Mouse (Mus musculus): ENCODE results near the gene Lce1d. TPM values are rescaled to one million over a fixed set of nuclear protein-coding genes. Genes with fewer than 3 reads are reported as not detected.

Lce1d gene
- polyA plus RNA-seq, 1 experiment from 2014 or later = not detected

GRCm38 (mm10) chr3:92639854-92640253, 47.2 kb downstream of the Lce1d start:
- no peak overlapping the region for H3K27ac ChIP-seq (replicated peaks)
- no peak for ATAC-seq (ENCODE audit: insufficient read depth)
- no peaks in the 10 kb centered on the region for H3K36me3 ChIP-seq (replicated peaks)
- no peaks in the 10 kb centered on the region for H3K4me1 ChIP-seq (replicated peaks)
- no peaks in the 10 kb centered on the region for H3K27me3 ChIP-seq
- 77% methylated on average over 15 of the region's 15 CpGs for WGBS (ENCODE audit: insufficient replicate concordance)
- H3K9ac ChIP-seq = no peak overlapping the region
- H3K9me3 ChIP-seq (replicated peaks) = no peaks in the 10 kb centered on the region
- H3K4me2 ChIP-seq = no peak overlapping the region
- no peak overlapping the region for H3K4me3 ChIP-seq (replicated peaks)

- Histone ChIP-seq H3K4me1 (replicated peaks) (no peaks in the 10 kb centered on the region), H3K9me3 (replicated peaks) (no peaks in the 10 kb centered on the region), H3K36me3 (replicated peaks) (no peaks in the 10 kb centered on the region), H3K9ac (no peak overlapping the region), H3K4me2 (no peak overlapping the region), H3K27me3 (no peaks in the 10 kb centered on the region), H3K4me3 (replicated peaks) (no peak overlapping the region), H3K27ac (replicated peaks) (no peak overlapping the region)
- WGBS (ENCODE audit: insufficient replicate concordance) = 60% methylated on average over 3 of the region's 3 CpGs
- no peak for ATAC-seq (ENCODE audit: insufficient read depth)
Measured at GRCm38 (mm10) chr3:92638653-92638991, 48.4 kb downstream of the Lce1d start.

GRCm38 (mm10) chr3:92637745-92638652, 49.0 kb downstream of the Lce1d start:
- no peaks in the 10 kb centered on the region for H3K4me1 ChIP-seq (replicated peaks)
- WGBS (ENCODE audit: insufficient replicate concordance) = 30% methylated on average over 1 of the region's 1 CpGs
- no peak for ATAC-seq (ENCODE audit: insufficient read depth)
- no peaks in the 10 kb centered on the region for H3K36me3 ChIP-seq (replicated peaks)
- H3K9ac ChIP-seq = no peak overlapping the region
- H3K4me2 ChIP-seq = no peak overlapping the region
- H3K4me3 ChIP-seq (replicated peaks) = no peak overlapping the region
- no peak overlapping the region for H3K27ac ChIP-seq (replicated peaks)
- H3K9me3 ChIP-seq (replicated peaks) = no peaks in the 10 kb centered on the region
- H3K27me3 ChIP-seq = no peaks in the 10 kb centered on the region

Other genes with a start within 250 kb of the Lce1d start
- not detected in 2 replicates for gene Sprr1b, start 248.4 kb downstream of the Lce1d start, polyA plus RNA-seq (2015; fragmentation: Nextera tagmentation; extraction: Ambion mirVana)
- not detected in 2 replicates for gene Sprr3, start 228.5 kb downstream of the Lce1d start, polyA plus RNA-seq (2015; fragmentation: Nextera tagmentation; extraction: Ambion mirVana)
- gene Sprr1a, start 201.3 kb downstream of the Lce1d start, polyA plus RNA-seq (2015; fragmentation: Nextera tagmentation; extraction: Ambion mirVana) = 0.20 and 0.22 TPM in 2 replicates
- not detected in 2 replicates for gene Sprr4, start 186.7 kb downstream of the Lce1d start, polyA plus RNA-seq (2015; fragmentation: Nextera tagmentation; extraction: Ambion mirVana)
- gene 2310046K23Rik, start 152.7 kb downstream of the Lce1d start, polyA plus RNA-seq (2015; fragmentation: Nextera tagmentation; extraction: Ambion mirVana) = not detected in 2 replicates
- gene Ivl, start 113.5 kb downstream of the Lce1d start, polyA plus RNA-seq (2015; fragmentation: Nextera tagmentation; extraction: Ambion mirVana) = 0.08 TPM in 1 of 2 replicates, not detected in the other
- not detected in 2 replicates for gene Smcp, start 98.2 kb downstream of the Lce1d start, polyA plus RNA-seq (2015; fragmentation: Nextera tagmentation; extraction: Ambion mirVana)
- not detected in 2 replicates for gene 2210017I01Rik, start 79.7 kb downstream of the Lce1d start, polyA plus RNA-seq (2015; fragmentation: Nextera tagmentation; extraction: Ambion mirVana)
- 0.15 TPM in 1 of 2 replicates, not detected in the other for gene Lce6a, start 65.5 kb downstream of the Lce1d start, polyA plus RNA-seq (2015; fragmentation: Nextera tagmentation; extraction: Ambion mirVana)
- gene Lce1a1, start 38.9 kb downstream of the Lce1d start, polyA plus RNA-seq (2015; fragmentation: Nextera tagmentation; extraction: Ambion mirVana) = not detected in 2 replicates
- not detected in 2 replicates for gene Lce1b, start 30.3 kb downstream of the Lce1d start, polyA plus RNA-seq (2015; fragmentation: Nextera tagmentation; extraction: Ambion mirVana)
- gene Lce1a2, start 16.9 kb downstream of the Lce1d start, polyA plus RNA-seq (2015; fragmentation: Nextera tagmentation; extraction: Ambion mirVana) = not detected in 2 replicates
- not detected in 2 replicates for gene Lce1c, start 8.0 kb downstream of the Lce1d start, polyA plus RNA-seq (2015; fragmentation: Nextera tagmentation; extraction: Ambion mirVana)
- not detected in 2 replicates for gene Lce1e, start 21.9 kb upstream of the Lce1d start, polyA plus RNA-seq (2015; fragmentation: Nextera tagmentation; extraction: Ambion mirVana)
- gene Lce1f, start 33.1 kb upstream of the Lce1d start, polyA plus RNA-seq (2015; fragmentation: Nextera tagmentation; extraction: Ambion mirVana) = not detected in 2 replicates
- gene Gm38119, start 51.9 kb upstream of the Lce1d start, polyA plus RNA-seq (2015; fragmentation: Nextera tagmentation; extraction: Ambion mirVana) = not detected in 2 replicates
- gene Lce1g, start 65.1 kb upstream of the Lce1d start, polyA plus RNA-seq (2015; fragmentation: Nextera tagmentation; extraction: Ambion mirVana) = not detected in 2 replicates
- gene Lce1h, start 77.9 kb upstream of the Lce1d start, polyA plus RNA-seq (2015; fragmentation: Nextera tagmentation; extraction: Ambion mirVana) = not detected in 2 replicates
- not detected in 2 replicates for gene Lce1i, start 91.7 kb upstream of the Lce1d start, polyA plus RNA-seq (2015; fragmentation: Nextera tagmentation; extraction: Ambion mirVana)
- not detected in 2 replicates for gene Lce1j, start 103.3 kb upstream of the Lce1d start, polyA plus RNA-seq (2015; fragmentation: Nextera tagmentation; extraction: Ambion mirVana)
- not detected in 2 replicates for gene Lce1k, start 120.7 kb upstream of the Lce1d start, polyA plus RNA-seq (2015; fragmentation: Nextera tagmentation; extraction: Ambion mirVana)
- not detected in 2 replicates for gene Kprp, start 140.0 kb upstream of the Lce1d start, polyA plus RNA-seq (2015; fragmentation: Nextera tagmentation; extraction: Ambion mirVana)
- gene Lce1l, start 164.1 kb upstream of the Lce1d start, polyA plus RNA-seq (2015; fragmentation: Nextera tagmentation; extraction: Ambion mirVana) = not detected in 2 replicates
- gene 2310050C09Rik, start 183.0 kb upstream of the Lce1d start, polyA plus RNA-seq (2015; fragmentation: Nextera tagmentation; extraction: Ambion mirVana) = not detected in 2 replicates
- gene Lce3a, start 239.0 kb upstream of the Lce1d start, polyA plus RNA-seq (2015; fragmentation: Nextera tagmentation; extraction: Ambion mirVana) = not detected in 2 replicates
- not detected in 2 replicates for gene Lce3b, start 245.8 kb upstream of the Lce1d start, polyA plus RNA-seq (2015; fragmentation: Nextera tagmentation; extraction: Ambion mirVana)